Mouse (Mus musculus): ENCODE data around the gene Ly6g6c. TPM values are rescaled to one million over a fixed set of nuclear protein-coding genes. Genes with fewer than 3 reads are reported as not detected.
A peak's percentile ranks its signal among the peaks of the same experiment; 100 is the strongest.

The Ly6g6c gene
- polyA plus RNA-seq (2015; fragmentation: Nextera tagmentation; extraction: Ambion mirVana), result 98.5 and 131 TPM in 2 replicates

GRCm38 (mm10) chr17:35064951-35065947, at the start of gene Ly6g6c:
TSS of gene Ly6g6c (plus strand) at chr17:35065388.
- ATAC-seq (ENCODE audit: insufficient number of reproducible peaks, low FRiP score, low TSS enrichment, low read depth), result peak; percentile 48; the same call in 1 of the 2 replicates
- Histone ChIP-seq H3K9me3 (replicated peaks) (no peaks in the 10 kb centered on the region), H3K27ac (replicated peaks) (peak within 1 kb of the TSS; percentile 80), H3K9ac (0 out of 2 replicates have a peak within 1 kb of the TSS, but pooled peaks have one; percentile 26), H3K36me3 (peaks cover 27% of the 10 kb centered on the region), H3K4me2 (replicated peaks) (peak within 1 kb of the TSS; percentile 54), H3K4me1 (peaks cover 30% of the 10 kb centered on the region), H3K4me3 (replicated peaks) (peak within 1 kb of the TSS; percentile 41), H3K27me3 (peaks cover 22% of the 10 kb centered on the region; the same call in 1 of the 2 replicates)
- 3% methylated on average over 48 of the region's 48 CpGs for WGBS

DNA sequence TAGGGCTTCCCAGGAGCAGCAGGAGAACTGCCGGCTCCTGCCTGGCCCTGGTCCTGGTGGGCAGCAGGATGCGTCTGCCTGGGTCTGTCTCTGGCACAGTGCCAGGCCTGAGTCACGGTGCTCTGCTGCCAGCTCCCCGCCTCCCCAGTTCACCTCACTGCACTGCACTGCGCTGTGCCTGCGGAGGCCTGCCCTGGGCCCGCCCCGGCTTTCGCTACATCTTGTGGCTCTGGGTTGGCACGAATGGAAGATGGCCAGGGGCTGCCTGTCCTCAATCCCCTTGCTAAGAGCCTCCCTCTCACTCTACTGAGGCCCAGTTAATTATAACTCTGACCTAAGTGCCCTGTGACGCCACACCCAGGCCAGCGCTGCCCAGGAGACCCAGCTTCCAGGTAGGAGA, 48.8 kb upstream of the Ly6g6c start, which contains the start of gene Vwa7:
Vwa7 (plus strand) TSS at position 204 of the 400 bp plus-strand sequence.
- Histone ChIP-seq H3K27me3 (no peaks in the 10 kb centered on the region), H3K9me3 (replicated peaks) (no peaks in the 10 kb centered on the region), H3K4me1 (peaks cover 17% of the 10 kb centered on the region), H3K36me3 (peaks cover 55% of the 10 kb centered on the region), H3K9ac (no peak within 1 kb of the TSS), H3K4me2 (replicated peaks) (no peak within 1 kb of the TSS), H3K4me3 (replicated peaks) (no peak within 1 kb of the TSS), H3K27ac (replicated peaks) (no peak within 1 kb of the TSS)
- ATAC-seq (ENCODE audit: insufficient number of reproducible peaks, low FRiP score, low TSS enrichment, low read depth), result no peak
- 52% methylated on average over 12 of the region's 12 CpGs for WGBS

DNA sequence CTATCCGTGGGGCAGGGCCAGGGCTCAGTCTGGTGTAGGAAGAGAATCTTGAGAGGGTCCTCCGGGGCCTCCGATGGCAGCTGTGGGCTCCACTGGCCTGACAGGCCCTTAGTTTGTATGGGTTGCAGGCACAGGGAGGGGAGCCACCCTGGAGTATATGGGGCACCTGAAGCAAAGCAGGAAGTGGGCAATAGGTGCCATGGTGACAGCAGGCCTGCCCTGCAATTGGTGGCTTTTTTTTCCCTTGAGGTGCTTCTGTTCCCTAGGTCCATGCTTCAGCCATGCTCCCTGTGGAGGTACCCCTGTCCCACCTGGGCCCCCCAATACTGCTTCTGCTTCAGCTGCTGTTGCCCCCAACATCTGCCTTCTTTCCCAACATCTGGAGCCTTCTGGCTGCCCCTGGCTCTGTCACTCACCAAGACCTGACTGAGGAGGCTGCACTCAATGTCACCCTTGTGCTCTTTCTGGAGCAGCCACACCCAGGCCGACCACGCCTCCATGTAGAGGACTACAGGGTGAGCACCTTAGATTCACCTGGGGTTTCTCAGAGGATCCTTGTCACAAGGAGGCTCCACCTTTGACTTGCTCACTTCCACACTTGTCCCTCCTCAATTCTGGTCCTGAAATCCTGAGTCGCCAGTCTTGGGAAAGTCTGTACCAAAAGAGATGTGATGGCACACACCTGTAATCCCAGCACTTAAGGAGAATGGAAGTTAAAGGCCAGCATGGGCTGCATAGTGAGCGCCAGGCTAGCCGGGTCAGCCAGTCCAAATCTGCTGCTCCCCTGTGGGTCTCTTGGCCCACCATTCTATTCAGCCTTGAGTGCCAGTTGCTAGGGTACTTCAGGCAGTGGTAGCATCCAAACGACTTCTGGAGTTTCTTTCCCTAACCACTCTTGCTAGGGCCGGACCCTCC, 48.1 kb upstream of the Ly6g6c start:
- H3K9me3 ChIP-seq (replicated peaks), result no peaks in the 10 kb centered on the region
- peaks cover 20% of the 10 kb centered on the region for H3K4me1 ChIP-seq
- H3K4me2 ChIP-seq (replicated peaks), result no peak overlapping the region
- H3K9ac ChIP-seq, result no peak overlapping the region
- no peaks in the 10 kb centered on the region for H3K27me3 ChIP-seq
- H3K27ac ChIP-seq (replicated peaks), result no peak overlapping the region
- H3K4me3 ChIP-seq (replicated peaks), result no peak overlapping the region
- ATAC-seq (ENCODE audit: insufficient number of reproducible peaks, low FRiP score, low TSS enrichment, low read depth), result no peak
- 76% methylated on average over 10 of the region's 10 CpGs for WGBS
- peaks cover 48% of the 10 kb centered on the region for H3K36me3 ChIP-seq

DNA sequence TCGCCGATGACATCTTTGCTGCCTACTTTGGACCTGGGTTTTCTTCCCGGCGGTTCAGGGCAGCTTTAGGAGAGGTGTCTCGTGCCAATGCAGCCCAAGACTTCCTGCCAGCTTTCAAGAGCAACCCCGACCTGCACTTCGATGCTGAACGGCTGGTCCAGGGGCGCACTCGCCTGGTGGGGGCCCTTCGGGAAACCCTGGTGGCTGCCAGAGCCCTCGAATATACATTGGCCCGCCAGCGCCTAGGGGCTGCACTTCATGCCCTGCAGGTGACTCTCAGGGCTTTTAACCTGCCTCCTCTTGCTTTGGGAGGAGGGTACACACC, 47.5 kb upstream of the Ly6g6c start:
- H3K27me3 ChIP-seq, result no peaks in the 10 kb centered on the region
- no peak for ATAC-seq (ENCODE audit: insufficient number of reproducible peaks, low FRiP score, low TSS enrichment, low read depth)
- H3K4me3 ChIP-seq (replicated peaks), result no peak overlapping the region
- peaks cover 20% of the 10 kb centered on the region for H3K4me1 ChIP-seq
- H3K27ac ChIP-seq (replicated peaks), result no peak overlapping the region
- H3K9ac ChIP-seq, result no peak overlapping the region
- no peak overlapping the region for H3K4me2 ChIP-seq (replicated peaks)
- H3K9me3 ChIP-seq (replicated peaks), result no peaks in the 10 kb centered on the region
- 67% methylated on average over 14 of the region's 14 CpGs for WGBS
- H3K36me3 ChIP-seq, result peaks cover 42% of the 10 kb centered on the region

DNA sequence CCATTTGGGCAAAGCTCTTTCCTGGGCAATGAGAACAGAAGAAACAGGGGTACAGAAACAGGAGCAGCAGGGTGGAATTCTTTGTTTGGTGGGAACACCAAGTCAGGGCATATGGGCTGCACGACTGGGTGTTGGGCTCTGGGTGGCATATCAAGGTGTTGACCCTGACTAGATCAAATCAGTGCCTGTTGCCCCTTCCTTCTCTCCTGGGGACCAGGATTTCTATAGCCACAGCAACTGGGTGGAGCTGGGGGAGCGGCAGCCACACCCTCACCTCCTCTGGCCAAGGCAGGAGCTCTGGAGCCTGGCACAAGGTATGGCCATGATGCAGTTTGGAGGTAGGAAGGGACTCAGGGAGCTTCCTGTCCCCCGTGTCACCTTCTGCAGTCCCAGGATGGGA, 47.0 kb upstream of the Ly6g6c start:
- H3K9me3 ChIP-seq (replicated peaks), result no peaks in the 10 kb centered on the region
- peaks cover 37% of the 10 kb centered on the region for H3K36me3 ChIP-seq
- ATAC-seq (ENCODE audit: insufficient number of reproducible peaks, low FRiP score, low TSS enrichment, low read depth), result no peak
- no peak overlapping the region for H3K27ac ChIP-seq (replicated peaks)
- H3K9ac ChIP-seq, result no peak overlapping the region
- WGBS, result 63% methylated on average over 3 of the region's 3 CpGs
- H3K4me1 ChIP-seq, result peaks cover 20% of the 10 kb centered on the region
- H3K27me3 ChIP-seq, result no peaks in the 10 kb centered on the region
- no peak overlapping the region for H3K4me2 ChIP-seq (replicated peaks)
- no peak overlapping the region for H3K4me3 ChIP-seq (replicated peaks)

- Histone ChIP-seq H3K36me3 (peaks cover 20% of the 10 kb centered on the region), H3K4me1 (peaks cover 26% of the 10 kb centered on the region), H3K4me2 (replicated peaks) (no peak overlapping the region), H3K4me3 (replicated peaks) (no peak overlapping the region), H3K9me3 (replicated peaks) (no peaks in the 10 kb centered on the region), H3K27me3 (no peaks in the 10 kb centered on the region), H3K27ac (replicated peaks) (no peak overlapping the region), H3K9ac (no peak overlapping the region)
- WGBS, result 74% methylated on average over 11 of the region's 11 CpGs
- ATAC-seq (ENCODE audit: insufficient number of reproducible peaks, low FRiP score, low TSS enrichment, low read depth), result no peak
Measured at GRCm38 (mm10) chr17:35019894-35020293, 45.3 kb upstream of the Ly6g6c start.

GRCm38 (mm10) chr17:35020551-35020950, 44.6 kb upstream of the Ly6g6c start:
- ATAC-seq (ENCODE audit: insufficient number of reproducible peaks, low FRiP score, low TSS enrichment, low read depth), result no peak
- H3K27me3 ChIP-seq, result no peaks in the 10 kb centered on the region
- WGBS, result 80% methylated on average over 8 of the region's 8 CpGs

GRCm38 (mm10) chr17:35021163-35021808, 43.9 kb upstream of the Ly6g6c start:
- Histone ChIP-seq H3K27ac (replicated peaks) (no peak overlapping the region), H3K4me1 (peaks cover 32% of the 10 kb centered on the region), H3K27me3 (no peaks in the 10 kb centered on the region), H3K4me3 (replicated peaks) (0 out of 2 replicates have a peak overlapping the region, but pooled peaks have one; percentile 2), H3K9ac (no peak overlapping the region), H3K9me3 (replicated peaks) (no peaks in the 10 kb centered on the region), H3K36me3 (peaks cover 6% of the 10 kb centered on the region; the same call in 1 of the 2 replicates), H3K4me2 (replicated peaks) (peak overlapping the region; percentile 28; the same call in 1 of the 2 replicates)
- 8% methylated on average over 17 of the region's 17 CpGs for WGBS
- peak; percentile 26; the same call in 1 of the 2 replicates for ATAC-seq (ENCODE audit: insufficient number of reproducible peaks, low FRiP score, low TSS enrichment, low read depth)

More at GRCm38 (mm10) chr17:35020551-35020950, 44.6 kb upstream of the Ly6g6c start:
- Histone ChIP-seq H3K4me1 (peaks cover 30% of the 10 kb centered on the region), H3K36me3 (peaks cover 13% of the 10 kb centered on the region), H3K4me3 (replicated peaks) (no peak overlapping the region), H3K4me2 (replicated peaks) (no peak overlapping the region), H3K9me3 (replicated peaks) (no peaks in the 10 kb centered on the region), H3K27ac (replicated peaks) (no peak overlapping the region), H3K9ac (no peak overlapping the region)

DNA sequence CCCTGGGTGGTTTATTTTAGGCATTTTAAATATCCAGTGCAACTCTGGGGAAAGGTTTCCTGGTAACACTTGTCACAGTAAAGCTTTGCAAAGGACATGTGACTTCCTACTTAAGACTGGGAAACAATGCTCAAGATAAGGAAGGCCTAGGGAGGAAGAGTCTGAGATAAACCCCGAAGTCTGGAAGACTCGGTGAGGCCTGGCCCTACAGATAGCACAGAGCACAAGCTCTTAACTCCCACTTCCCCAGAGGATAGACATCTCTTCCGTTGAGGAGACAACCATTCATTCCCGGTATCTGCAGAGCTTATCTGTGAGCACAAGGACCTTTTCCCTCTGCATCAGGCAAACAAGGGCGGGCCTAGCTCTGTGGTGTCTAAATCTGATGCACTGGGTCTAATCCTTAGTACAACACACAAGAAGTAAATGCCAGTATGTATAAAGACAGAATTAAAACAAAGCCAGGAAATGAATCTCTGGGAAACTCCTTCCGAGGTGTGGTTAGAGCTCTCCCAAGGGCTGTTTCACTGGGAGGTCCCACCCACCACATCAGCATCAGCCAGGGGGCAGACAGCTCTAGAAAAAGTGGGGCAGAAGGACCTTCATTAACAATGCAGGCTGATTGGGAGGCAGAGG, 43.2 kb upstream of the Ly6g6c start:
- Histone ChIP-seq H3K4me1 (peaks cover 31% of the 10 kb centered on the region), H3K27ac (replicated peaks) (no peak overlapping the region), H3K27me3 (no peaks in the 10 kb centered on the region), H3K9me3 (replicated peaks) (no peaks in the 10 kb centered on the region), H3K36me3 (0 out of 2 replicates have a peak, but pooled peaks cover 1% of the 10 kb centered on the region), H3K4me3 (replicated peaks) (no peak overlapping the region), H3K9ac (no peak overlapping the region), H3K4me2 (replicated peaks) (no peak overlapping the region)
- WGBS, result 54% methylated on average over 6 of the region's 6 CpGs
- no peak for ATAC-seq (ENCODE audit: insufficient number of reproducible peaks, low FRiP score, low TSS enrichment, low read depth)

GRCm38 (mm10) chr17:35022541-35023060, 42.6 kb upstream of the Ly6g6c start:
- H3K4me1 ChIP-seq, result peaks cover 37% of the 10 kb centered on the region
- H3K9me3 ChIP-seq (replicated peaks), result no peaks in the 10 kb centered on the region
- no peak overlapping the region for H3K4me2 ChIP-seq (replicated peaks)
- no peaks in the 10 kb centered on the region for H3K36me3 ChIP-seq
- 91% methylated on average over 8 of the region's 8 CpGs for WGBS
- ATAC-seq (ENCODE audit: insufficient number of reproducible peaks, low FRiP score, low TSS enrichment, low read depth), result no peak
- H3K4me3 ChIP-seq (replicated peaks), result no peak overlapping the region
- H3K27me3 ChIP-seq, result no peaks in the 10 kb centered on the region
- H3K9ac ChIP-seq, result no peak overlapping the region
- no peak overlapping the region for H3K27ac ChIP-seq (replicated peaks)

Measured in embryonic facial prominence, embryonic 15.5 days (tissue).